Mouse (Mus musculus) bone marrow macrophage, adult 2 months (primary cell): Measurements from ENCODE around the gene Ptpn18. TPM values are rescaled to one million over a fixed set of nuclear protein-coding genes. Genes with fewer than 3 reads are reported as not detected.

Experiments
- H3K27ac ChIP-seq: 2 replicates; pipeline ENCODE4 v1.5.1; 2012; ENCODE audit warnings: low read depth, low read length; ENCODE audit not compliant: insufficient read depth
- H3K4me1 ChIP-seq: 2 replicates; pipeline ENCODE4 v1.6.1; 2012; ENCODE audit warnings: low read length; ENCODE audit not compliant: control insufficient read depth, insufficient read depth
- H3K4me3 ChIP-seq: 2 replicates; pipeline ENCODE4 v1.5.1; 2012; ENCODE audit warnings: mild to moderate bottlenecking, low read length, moderate library complexity; ENCODE audit not compliant: insufficient read depth
- CTCF ChIP-seq: IDR thresholded peaks from 2 replicates; pipeline ENCODE4 v1.5.1; 2012; ENCODE audit warnings: low read depth, mild to moderate bottlenecking, low read length, moderate library complexity
- POLR2A ChIP-seq: IDR thresholded peaks from 2 replicates; pipeline ENCODE4 v1.6.1; 2012; ENCODE audit warnings: mild to moderate bottlenecking, low read depth, low read length, borderline replicate concordance
- polyA plus RNA-seq: library from polyadenylated mRNA; stranded (reverse); fragments of >200 nt; gene quantifications from 2 replicates; pipeline ENCODE4 v1.2.4, GENCODE M21; 2012; ENCODE audit not compliant: missing spikeins, insufficient read depth, insufficient read length

Gene Ptpn18
- polyA plus RNA-seq, 1 experiment: 145 TPM

GRCm38 (mm10) chr1:34464310-34464817 lies 4.8 kb downstream of the Ptpn18 start:
- H3K4me1 ChIP-seq: peaks cover 52% of the 10 kb centered on the region
- TF ChIP-seq CTCF (no peak), POLR2A (no peak)
- peak overlapping the region; percentile 37 for H3K4me3 ChIP-seq
- H3K27ac ChIP-seq: peak overlapping the region; percentile 95

GRCm38 (mm10) chr1:34465445-34465844 lies 5.9 kb downstream of the Ptpn18 start:
- Histone ChIP-seq H3K4me1 (peaks cover 49% of the 10 kb centered on the region), H3K27ac (peak overlapping the region; percentile 95), H3K4me3 (no peak overlapping the region)
- TF ChIP-seq CTCF (no peak), POLR2A (no peak)

- peak overlapping the region; percentile 75 for H3K27ac ChIP-seq
- no peak overlapping the region for H3K4me3 ChIP-seq
- peaks cover 58% of the 10 kb centered on the region for H3K4me1 ChIP-seq
- no peak for TF ChIP-seq CTCF
- no peak for TF ChIP-seq POLR2A
Measured at GRCm38 (mm10) chr1:34468051-34468450, 8.5 kb downstream of the Ptpn18 start.

GRCm38 (mm10) chr1:34468500-34468899 lies 8.9 kb downstream of the Ptpn18 start:
- Histone ChIP-seq H3K27ac (peak overlapping the region; percentile 75), H3K4me1 (peaks cover 54% of the 10 kb centered on the region), H3K4me3 (no peak overlapping the region)
- TF ChIP-seq POLR2A (no peak), CTCF (no peak)

GRCm38 (mm10) chr1:34469801-34470200 lies 10.2 kb downstream of the Ptpn18 start:
- H3K4me1 ChIP-seq: peaks cover 52% of the 10 kb centered on the region
- H3K4me3 ChIP-seq: no peak overlapping the region
- TF ChIP-seq POLR2A: no peak
- TF ChIP-seq CTCF: no peak
- no peak overlapping the region for H3K27ac ChIP-seq

GRCm38 (mm10) chr1:34472427-34473300 lies 13.1 kb downstream of the Ptpn18 start:
- TF ChIP-seq POLR2A: 0 out of 2 replicates have a peak, but pooled peaks have one; percentile 50
- TF ChIP-seq CTCF: no peak
- Histone ChIP-seq H3K4me1 (peaks cover 27% of the 10 kb centered on the region), H3K27ac (peak overlapping the region; percentile 87), H3K4me3 (peak overlapping the region; percentile 95)

GRCm38 (mm10) chr1:34478891-34479655 lies 19.5 kb downstream of the Ptpn18 start:
- H3K27ac ChIP-seq: peak overlapping the region; percentile 29
- TF ChIP-seq POLR2A: no peak
- no peak for TF ChIP-seq CTCF
- no peak overlapping the region for H3K4me3 ChIP-seq
- H3K4me1 ChIP-seq: peaks cover 43% of the 10 kb centered on the region

GRCm38 (mm10) chr1:34480801-34481200 lies 21.2 kb downstream of the Ptpn18 start:
- TF ChIP-seq CTCF (no peak), POLR2A (no peak)
- peak overlapping the region; percentile 26 for H3K27ac ChIP-seq
- no peak overlapping the region for H3K4me3 ChIP-seq
- peaks cover 50% of the 10 kb centered on the region for H3K4me1 ChIP-seq

- Histone ChIP-seq H3K27ac (peak overlapping the region; percentile 60), H3K4me1 (peaks cover 52% of the 10 kb centered on the region), H3K4me3 (no peak overlapping the region)
- TF ChIP-seq POLR2A (no peak), CTCF (no peak)
Measured at GRCm38 (mm10) chr1:34481920-34482669, 22.5 kb downstream of the Ptpn18 start.
